Mouse (Mus musculus) myocyte (in vitro differentiated cells): Measurements from ENCODE around the gene Gipc2.
A peak's percentile ranks its signal among the peaks of the same experiment; 100 is the strongest.

Source experiments
- MYOG ChIP-seq, 3 experiments: IDR thresholded peaks; one replicate each; pipeline ENCODE4 v1.6.1; 2011; ENCODE audit warnings: control low read depth in 2 of 3, low read depth in 2 of 3, mild to moderate bottlenecking in 2 of 3; ENCODE audit not compliant: insufficient read length in 2 of 3, control insufficient read depth in 1 of 3, insufficient read depth in 1 of 3
- POLR2A ChIP-seq: IDR thresholded peaks from one replicate; pipeline ENCODE4 v1.6.1; 2011; ENCODE audit warnings: low read depth, mild to moderate bottlenecking, control low read depth, moderate library complexity; ENCODE audit not compliant: insufficient read length
- TCF12 ChIP-seq: IDR thresholded peaks from one replicate; pipeline ENCODE4 v1.6.1; 2011; ENCODE audit warnings: mild to moderate bottlenecking, control low read depth; ENCODE audit not compliant: poor library complexity, insufficient read depth, severe bottlenecking

DNA sequence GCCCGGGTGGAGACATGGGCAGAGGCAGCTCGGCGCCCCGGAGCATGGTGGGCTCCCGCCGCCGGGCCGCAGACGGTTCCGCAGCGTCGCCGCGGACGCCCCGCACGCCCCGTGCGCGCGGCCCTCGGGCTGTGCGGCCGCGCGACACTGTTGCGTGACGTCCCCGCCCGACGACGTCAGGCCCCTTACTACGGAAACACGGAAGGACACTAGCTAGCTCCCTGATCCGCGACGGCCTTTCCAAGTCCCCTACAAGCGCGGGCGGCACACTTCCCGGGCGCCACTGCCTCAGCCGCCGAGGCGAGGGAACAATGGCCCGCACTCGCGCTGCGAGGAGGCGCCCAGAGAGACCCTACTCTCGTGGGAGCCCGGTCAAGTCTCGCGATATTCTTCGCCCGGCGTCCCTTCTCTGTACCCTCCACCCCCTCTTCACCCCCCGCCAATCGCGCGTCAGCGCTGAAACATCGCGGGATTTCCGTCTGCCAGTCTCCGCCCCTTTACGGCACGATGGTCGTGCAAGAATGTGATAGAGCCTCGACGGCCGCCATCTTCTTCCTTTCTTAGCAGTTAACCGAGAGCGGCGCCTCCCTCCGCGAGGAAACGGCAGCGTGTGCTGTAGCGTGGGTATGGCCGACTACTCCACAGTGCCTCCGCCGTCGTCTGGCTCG lies 44.1 kb upstream of the Gipc2 start, which contains the start of the genes Dnajb4 and Fubp1:
- TF ChIP-seq TCF12: no peak
- no peak for TF ChIP-seq MYOG (IDR thresholded peaks at IDR 0.05; ENCODE audit: control insufficient read depth in 1 of 3, insufficient read depth in 1 of 3, insufficient read length in 2 of 3, low read depth in 2 of 3)
- peak; percentile 98 for TF ChIP-seq POLR2A
